Mouse (Mus musculus): ENCODE measurements at regions not wholly inside any gene's neighbourhood (a gene's known extent, or its start where the extent isn't known, plus 50 kb on each side); places are given as distances from the start of the nearest gene placed in this dataset.

GRCm38 (mm10) chr10:8027023-8027422, 71.0 kb upstream of the Tab2 start:
- TF ChIP-seq POLR2A (IDR thresholded peaks at IDR 0.05; ENCODE audit: borderline replicate concordance, extremely low read depth, low read depth, low read length) (no peak), CTCF (IDR thresholded peaks at IDR 0.05; ENCODE audit: insufficient read depth, low read length) (no peak)
